Mouse (Mus musculus) adipocyte (in vitro differentiated cells): Measurements from ENCODE around the gene Fkbp7.
"Not testable (repeated sequence)": the region's sequence is repeated elsewhere in the genome, so short reads cannot be mapped to it uniquely, and the experiment has no call there.

Source experiments
- DNase-seq: peaks from one replicate; pipeline ENCODE4 v3.0.0-alpha.2; 2016; ENCODE audit warnings: low spot score

The Fkbp7 gene

GRCm38 (mm10) chr2:76667200-76667599 lies 5.7 kb downstream of the Fkbp7 start:
- DNase-seq = no peak

- DNase-seq = no peak
Observed at GRCm38 (mm10) chr2:76665531-76665930, 7.4 kb downstream of the Fkbp7 start.

DNA sequence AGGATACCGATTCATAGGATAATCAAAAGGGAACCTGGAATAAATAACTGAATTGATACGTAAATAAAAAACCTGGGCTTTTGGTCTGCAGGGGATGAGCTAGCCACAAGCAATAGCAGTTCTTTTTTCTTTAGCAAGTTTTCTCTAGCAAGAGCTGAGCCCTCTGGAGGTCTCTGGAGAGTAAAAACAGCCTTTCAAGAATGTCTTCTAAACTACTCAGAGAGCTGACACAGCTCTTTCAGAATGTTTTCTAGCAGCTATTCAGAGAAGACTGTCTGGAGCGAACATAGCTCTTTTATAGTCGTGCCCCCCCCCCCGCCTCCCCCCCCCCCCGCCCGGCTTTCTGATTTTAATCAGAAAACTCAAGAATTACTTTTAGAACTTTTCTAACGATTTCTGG lies 13.5 kb downstream of the Fkbp7 start:
- no peak for DNase-seq

DNA sequence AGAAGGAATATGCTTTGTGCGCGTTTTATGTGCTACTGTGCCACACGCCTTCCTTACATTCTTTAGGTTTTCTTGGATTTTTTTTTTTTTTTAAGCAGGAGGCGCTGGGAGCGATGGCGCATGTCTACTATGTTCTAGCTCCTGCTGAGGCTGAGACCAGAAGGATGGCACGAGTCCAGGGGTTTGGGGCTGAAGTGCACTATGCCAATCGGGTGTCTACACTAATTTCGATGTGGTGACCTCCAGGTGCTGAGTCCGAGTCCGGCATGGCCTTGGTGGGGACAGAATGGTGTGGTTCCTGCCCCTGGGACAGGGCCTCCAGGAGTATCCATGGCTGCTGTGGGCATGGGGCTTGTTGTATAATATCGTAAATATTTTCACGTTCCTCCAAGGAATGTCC lies 14.4 kb downstream of the Fkbp7 start:
- no peak for DNase-seq

DNA sequence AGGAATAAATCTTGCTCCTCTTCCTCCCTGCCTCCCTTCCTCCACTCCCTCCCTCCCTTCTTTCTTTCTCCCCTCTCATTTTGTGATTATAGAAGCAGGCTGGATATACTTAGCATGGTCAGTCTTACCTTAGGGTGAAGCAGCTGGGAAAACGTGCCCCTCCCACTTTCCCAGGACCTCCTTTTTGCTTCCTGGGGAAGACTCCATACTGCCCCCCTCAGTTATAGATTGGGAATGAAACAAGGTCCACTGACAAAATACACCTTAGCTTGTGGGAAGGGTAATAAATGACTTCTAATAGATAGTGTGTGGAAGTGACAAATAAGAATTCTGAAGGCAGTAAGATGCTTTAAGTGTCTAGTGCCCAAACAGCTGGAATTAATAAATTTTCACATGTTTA lies 16.9 kb downstream of the Fkbp7 start:
- DNase-seq = no peak

DNA sequence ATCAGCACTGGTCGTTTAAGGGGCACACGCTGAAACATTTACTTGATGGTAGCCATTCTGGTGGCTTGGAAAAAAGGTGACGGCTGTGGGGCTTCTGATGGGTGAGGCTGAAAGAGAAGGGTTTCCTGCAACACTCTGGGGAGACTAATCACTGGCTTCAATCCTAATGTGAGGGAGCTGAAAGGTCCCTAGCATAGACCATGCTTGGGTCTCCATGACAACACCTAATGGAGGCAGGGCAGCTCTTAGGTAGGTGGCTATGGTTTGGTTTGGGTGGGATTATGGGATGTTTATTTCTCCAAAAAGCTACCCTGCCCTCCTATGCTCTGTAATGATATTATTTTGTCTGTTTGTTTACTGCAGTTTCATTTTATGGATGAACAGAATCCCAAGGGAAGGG lies 17.5 kb downstream of the Fkbp7 start:
- no peak for DNase-seq

DNA sequence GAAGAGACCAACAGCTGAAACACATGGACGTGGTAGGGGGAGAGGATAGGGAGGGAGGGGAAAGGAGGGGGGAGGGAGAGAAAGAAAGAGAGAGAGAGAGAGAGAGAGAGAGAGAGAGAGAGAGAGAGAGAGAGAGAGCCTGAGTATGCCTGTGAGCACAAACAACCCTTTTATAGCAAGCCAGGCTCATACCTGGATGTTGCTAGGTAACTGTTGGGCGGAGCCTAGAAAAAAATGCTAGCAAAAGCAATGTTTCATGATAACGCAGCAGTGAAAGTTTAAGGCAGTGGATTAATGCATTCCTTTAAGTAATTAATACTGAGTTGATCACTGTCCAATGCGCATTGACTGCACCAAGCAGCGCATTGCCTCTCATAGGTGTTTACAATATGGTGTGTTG lies 18.3 kb downstream of the Fkbp7 start:
- DNase-seq = no peak

- DNase-seq = no peak
Observed at GRCm38 (mm10) chr2:76653070-76653469, 19.8 kb downstream of the Fkbp7 start.

DNA sequence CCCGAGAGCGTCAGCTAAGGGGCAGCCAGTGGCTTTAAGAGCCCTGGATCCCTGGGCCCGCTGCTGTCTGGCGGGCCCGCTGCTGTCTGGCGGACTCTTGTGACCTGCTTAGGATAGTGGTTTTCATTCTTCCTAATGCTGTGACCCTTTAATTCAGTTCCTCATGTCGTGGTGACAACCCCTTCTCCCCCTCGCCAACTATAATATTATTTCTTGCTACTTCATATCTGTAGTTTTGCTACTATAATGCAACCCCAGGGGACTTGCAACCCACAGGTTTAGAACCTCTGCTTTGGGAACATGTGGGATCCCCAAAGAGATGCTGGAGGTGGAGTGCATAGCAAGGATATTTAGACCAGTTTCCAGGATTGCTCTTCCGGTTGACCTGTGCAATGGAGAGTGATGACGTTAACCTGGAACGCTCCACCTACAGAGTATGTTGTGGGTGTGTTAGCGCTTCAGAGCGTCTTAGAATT lies 24.2 kb downstream of the Fkbp7 start:
- no peak for DNase-seq

- peak; percentile 100 for DNase-seq
Observed at GRCm38 (mm10) chr2:76647883-76648570, 24.9 kb downstream of the Fkbp7 start, which contains the start of the genes Prkra and Pjvk. Gene Prkra, minus strand, starts transcription at chr2:76648015. Gene Pjvk, plus strand, starts transcription at chr2:76648476.

DNA sequence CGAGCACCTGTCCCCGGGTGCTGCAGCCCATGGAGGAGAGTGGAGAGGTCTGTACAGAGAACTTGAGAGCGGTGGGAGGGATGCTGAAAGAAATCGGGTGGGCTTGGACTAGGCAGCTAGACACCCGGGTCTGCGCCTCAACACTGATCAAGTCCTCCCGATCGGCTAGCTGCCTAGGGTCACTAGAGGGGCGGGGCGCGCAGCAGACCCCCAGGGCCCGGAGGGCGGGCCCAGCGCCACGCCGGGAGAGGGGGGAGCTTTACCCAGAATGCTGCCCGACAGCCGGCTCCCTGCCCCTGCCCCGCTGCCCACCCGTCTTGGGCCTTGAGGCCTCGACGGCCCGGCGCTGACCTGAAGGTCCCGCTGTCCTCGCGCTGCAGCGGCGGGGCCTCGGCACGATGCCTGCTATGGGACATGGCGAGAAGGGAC lies 25.5 kb downstream of the Fkbp7 start:
- no peak for DNase-seq

GRCm38 (mm10) chr2:76643801-76644200 lies 29.1 kb downstream of the Fkbp7 start:
- no peak for DNase-seq

- DNase-seq = no peak
Observed at GRCm38 (mm10) chr2:76639637-76640036, 33.3 kb downstream of the Fkbp7 start.

DNA sequence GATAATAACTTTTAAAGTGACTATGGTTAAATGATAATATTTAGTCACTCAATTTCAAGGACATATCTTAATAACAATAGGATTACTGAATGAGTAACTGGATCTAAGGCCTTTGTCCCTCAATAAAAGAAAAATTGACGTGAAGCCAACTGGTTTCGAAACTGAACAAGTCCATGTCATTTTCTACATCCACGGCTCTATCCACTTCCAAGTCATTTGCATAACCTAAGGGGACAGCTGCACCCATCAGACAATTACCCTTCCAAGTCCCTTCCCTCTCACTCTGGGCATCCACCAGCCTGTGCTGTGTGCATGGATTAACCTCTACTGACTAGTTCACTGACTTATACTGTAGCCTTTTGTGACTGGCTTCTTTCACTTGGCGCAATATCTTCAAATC lies 41.3 kb downstream of the Fkbp7 start:
- DNase-seq = peak; percentile 67

DNA sequence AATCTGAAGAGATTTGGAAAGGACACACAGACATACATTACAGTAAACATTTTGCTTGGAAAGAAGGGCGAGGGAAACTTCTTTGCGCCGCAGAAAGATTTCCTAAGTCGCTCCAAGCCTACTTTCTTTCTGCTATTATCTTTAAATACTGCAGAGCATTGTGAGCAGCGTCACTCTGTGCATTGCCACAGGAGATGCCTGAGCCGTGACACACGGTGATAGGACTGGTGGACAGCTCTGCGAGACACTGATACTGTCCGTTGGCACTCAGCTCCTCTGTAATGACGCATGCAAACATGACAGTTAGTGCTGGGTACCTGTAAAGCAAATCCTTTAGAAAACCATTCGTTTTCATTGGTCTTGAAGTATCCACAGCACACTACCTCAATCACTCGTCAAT lies 42.6 kb downstream of the Fkbp7 start:
- DNase-seq = no peak

GRCm38 (mm10) chr2:76622316-76622715 lies 50.6 kb downstream of the Fkbp7 start:
- DNase-seq = not testable (repeated sequence)

DNA sequence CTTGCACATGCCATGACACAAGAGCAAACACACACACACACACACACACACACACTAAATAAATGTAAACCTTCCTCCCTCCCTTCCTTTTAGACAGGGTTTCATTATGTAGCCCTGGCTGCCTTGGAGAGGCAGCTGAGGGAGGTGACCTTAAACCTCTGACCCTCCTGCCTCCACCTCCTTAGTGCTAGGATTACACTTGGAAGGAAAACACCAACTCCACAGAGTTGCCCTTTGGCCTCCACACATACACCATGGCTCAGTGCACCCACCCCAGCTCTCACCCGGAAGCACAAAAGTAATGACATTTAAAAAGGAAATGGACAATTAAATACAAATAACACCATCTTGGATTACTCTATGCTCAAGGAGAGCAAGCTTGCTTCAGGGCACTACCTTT lies 51.2 kb downstream of the Fkbp7 start:
- DNase-seq = no peak

DNA sequence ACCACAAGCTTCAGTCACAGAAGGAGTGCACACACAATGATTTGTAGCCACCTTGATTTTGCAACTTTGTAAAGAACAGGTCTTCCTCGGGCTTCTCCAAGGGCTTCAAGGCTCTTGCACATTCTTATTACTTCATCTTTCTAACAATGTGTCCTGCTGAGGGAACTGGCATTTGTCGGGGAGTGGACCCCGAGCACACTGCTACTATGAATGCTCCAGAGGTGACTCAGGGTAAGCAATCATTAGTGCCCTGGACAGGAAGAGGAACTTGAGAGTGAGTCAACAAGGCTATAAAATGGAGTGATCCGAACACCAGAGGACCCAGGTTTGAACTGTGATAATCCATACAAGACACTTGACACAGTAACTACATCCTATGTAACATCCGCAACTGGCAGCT lies 52.7 kb downstream of the Fkbp7 start:
- DNase-seq = no peak

- DNase-seq = peak; percentile 55
Observed at GRCm38 (mm10) chr2:76618078-76618477, 54.8 kb downstream of the Fkbp7 start.
